Mouse (Mus musculus) C2C12 (cell line): ENCODE results near the gene Ramp2.

Experiments
- CTCF ChIP-seq: IDR thresholded peaks from one replicate; pipeline ENCODE4 v1.5.1; 2011; ENCODE audit not compliant: control insufficient read depth, insufficient read depth, insufficient read length
- MAX ChIP-seq: IDR thresholded peaks from one replicate; pipeline ENCODE4 v1.6.1; 2011; ENCODE audit warnings: mild to moderate bottlenecking, control low read depth
- MYOD1 ChIP-seq: IDR thresholded peaks from one replicate; pipeline ENCODE4 v1.6.1; 2011; ENCODE audit warnings: low read depth; ENCODE audit not compliant: control insufficient read depth, insufficient read length
- USF1 ChIP-seq: IDR thresholded peaks from one replicate; pipeline ENCODE4 v1.6.1; 2011; ENCODE audit warnings: low read depth, mild to moderate bottlenecking, control low read depth, moderate library complexity

GRCm38 (mm10) chr11:101300881-101301280 is 55.1 kb downstream of the Ramp2 start:
- TF ChIP-seq CTCF (no peak), MYOD1 (no peak), MAX (no peak), USF1 (no peak)
